Comparison of ENCODE assay signal across 22 mouse cellular contexts in genomic region chr3:35222251-35222650, GRCm38 (mm10).
DNase-seq lines count a peak whose midpoint lies in the region; ATAC-seq and TF ChIP-seq lines count a peak whose summit lies in the region.
"Had no signal": no experiment of that assay in that cellular context is flagged by ENCODE, and none has a peak within 500 bp of the region (broad histone marks: within the 10 kb centered on the region; RNA-seq: fewer than 3 reads in every experiment).

No protein-coding gene starts in this region.

- H3K4me1 ChIP-seq in hindbrain, postnatal 0 days (ENCODE audit: insufficient read depth, low read length): no peaks in the 10 kb centered on the region
- no peaks in the 10 kb centered on the region for H3K4me1 ChIP-seq in hindbrain, embryonic 11.5 days (replicated peaks; ENCODE audit: control insufficient read depth, insufficient read depth, low read length)
- H3K4me1 ChIP-seq in midbrain, postnatal 0 days (ENCODE audit: insufficient read depth, low read length): no peaks in the 10 kb centered on the region; the same call in 1 of the 2 replicates
- peaks cover 6% of the 10 kb centered on the region; the same call in 1 of the 2 replicates for H3K4me1 ChIP-seq in midbrain, embryonic 15.5 days
- H3K4me1 ChIP-seq: heart, embryonic 10.5 days; intestine, embryonic 15.5 days had no signal

- H3K4me3 ChIP-seq in hindbrain, postnatal 0 days (ENCODE audit: low read length): no peak overlapping the region
- no peak overlapping the region for H3K4me3 ChIP-seq in hindbrain, embryonic 11.5 days (ENCODE audit: low read depth, low read length)
- H3K4me3 ChIP-seq in midbrain, postnatal 0 days (ENCODE audit: low read depth, low read length): no peak overlapping the region
- no peak overlapping the region for H3K4me3 ChIP-seq in midbrain, embryonic 15.5 days
- H3K4me3 ChIP-seq: embryonic facial prominence, embryonic 15.5 days; erythroblast, embryonic 14.5 days; forebrain, embryonic 12.5 days; gastrocnemius, adult 2 months; heart, embryonic 10.5 days; hindbrain, embryonic 13.5 days; intestine, embryonic 15.5 days had no signal

- H3K9me3 ChIP-seq in hindbrain, postnatal 0 days (ENCODE audit: low read length): no peaks in the 10 kb centered on the region
- H3K9me3 ChIP-seq in hindbrain, embryonic 11.5 days (ENCODE audit: control insufficient read depth, low read length): no peaks in the 10 kb centered on the region
- no peaks in the 10 kb centered on the region for H3K9me3 ChIP-seq in midbrain, postnatal 0 days (ENCODE audit: low read length)
- no peaks in the 10 kb centered on the region for H3K9me3 ChIP-seq in midbrain, embryonic 15.5 days
- H3K9me3 ChIP-seq: embryonic facial prominence, embryonic 15.5 days; forebrain, embryonic 12.5 days; heart, embryonic 10.5 days; hindbrain, embryonic 13.5 days; intestine, embryonic 15.5 days had no signal

- no peak for TF ChIP-seq CTCF in hindbrain, postnatal 0 days (IDR thresholded peaks at IDR 0.05; ENCODE audit: low read depth)
- TF ChIP-seq CTCF in midbrain, postnatal 0 days (IDR thresholded peaks at IDR 0.05): no peak

- DNase-seq in embryo, embryonic 11 days: peak; percentile 22
- DNase-seq in embryo, embryonic 9.5 days (ENCODE audit: extremely low spot score): no peak
- DNase-seq in hindbrain, postnatal 0 days (ENCODE audit: low spot score): no peak
- no peak for DNase-seq in hindbrain, embryonic 11.5 days (ENCODE audit: low spot score)
- peak; percentile 44 for DNase-seq in midbrain, postnatal 0 days (ENCODE audit: low spot score)
- no peak for DNase-seq in c-Kit-positive CD71-positive TER-119-positive erythroid progenitor cells, embryonic 14.5 days (ENCODE audit: low spot score)
- DNase-seq: adrenal gland, adult 2 months; adrenal gland, postnatal 25 days; cerebellum, adult 11-12 months; cerebellum, adult 9-10 months; gastrocnemius, adult 2 months; gastrocnemius, postnatal 25 days; heart, postnatal 10 days; heart, postnatal 4 days; kidney, adult 18-20 months had no signal

- no peak overlapping the region for H3K9ac ChIP-seq in hindbrain, postnatal 0 days (replicated peaks; ENCODE audit: low read length)
- no peak overlapping the region for H3K9ac ChIP-seq in hindbrain, embryonic 11.5 days (ENCODE audit: low read depth, low read length)
- H3K9ac ChIP-seq in midbrain, postnatal 0 days (replicated peaks; ENCODE audit: low read length, poor library complexity, severe bottlenecking): no peak overlapping the region
- H3K9ac ChIP-seq in midbrain, embryonic 15.5 days: no peak overlapping the region
- H3K9ac ChIP-seq: embryonic facial prominence, embryonic 15.5 days; forebrain, embryonic 12.5 days; hindbrain, embryonic 13.5 days; intestine, embryonic 15.5 days had no signal

- WGBS in hindbrain, postnatal 0 days: 45% methylated on average over 2 of the region's 2 CpGs
- WGBS in hindbrain, embryonic 11.5 days: 78% methylated on average over 2 of the region's 2 CpGs
- 50% methylated on average over 2 of the region's 2 CpGs for WGBS in midbrain, postnatal 0 days
- 53% methylated on average over 2 of the region's 2 CpGs for WGBS in midbrain, embryonic 15.5 days

- no peak overlapping the region for H3K27ac ChIP-seq in hindbrain, postnatal 0 days
- no peak overlapping the region for H3K27ac ChIP-seq in hindbrain, embryonic 11.5 days (ENCODE audit: low read depth, low read length)
- H3K27ac ChIP-seq in midbrain, postnatal 0 days (ENCODE audit: low read depth, low read length): no peak overlapping the region
- H3K27ac ChIP-seq in midbrain, embryonic 15.5 days: no peak overlapping the region
- H3K27ac ChIP-seq: embryonic facial prominence, embryonic 15.5 days; forebrain, embryonic 12.5 days; gastrocnemius, adult 2 months; heart, embryonic 10.5 days; hindbrain, embryonic 13.5 days; intestine, embryonic 15.5 days had no signal

- H3K36me3 ChIP-seq in hindbrain, postnatal 0 days (ENCODE audit: insufficient read depth, low read length): no peaks in the 10 kb centered on the region
- H3K36me3 ChIP-seq in hindbrain, embryonic 11.5 days (ENCODE audit: control insufficient read depth, insufficient read depth, low read length): no peaks in the 10 kb centered on the region
- no peaks in the 10 kb centered on the region for H3K36me3 ChIP-seq in midbrain, postnatal 0 days (ENCODE audit: insufficient read depth, low read length)
- no peaks in the 10 kb centered on the region for H3K36me3 ChIP-seq in midbrain, embryonic 15.5 days (replicated peaks)
- H3K36me3 ChIP-seq: embryonic facial prominence, embryonic 15.5 days; forebrain, embryonic 12.5 days; heart, embryonic 10.5 days; hindbrain, embryonic 13.5 days; intestine, embryonic 15.5 days had no signal

- H3K27me3 ChIP-seq in hindbrain, postnatal 0 days (ENCODE audit: insufficient read depth, low read length): no peaks in the 10 kb centered on the region
- H3K27me3 ChIP-seq in hindbrain, embryonic 11.5 days (ENCODE audit: control insufficient read depth, insufficient read depth, low read length): no peaks in the 10 kb centered on the region
- H3K27me3 ChIP-seq in midbrain, postnatal 0 days (ENCODE audit: insufficient read depth, low read length): no peaks in the 10 kb centered on the region
- no peaks in the 10 kb centered on the region for H3K27me3 ChIP-seq in midbrain, embryonic 15.5 days (replicated peaks)
- H3K27me3 ChIP-seq: embryonic facial prominence, embryonic 15.5 days; hindbrain, embryonic 13.5 days; intestine, embryonic 15.5 days had no signal

- no peak overlapping the region for H3K4me2 ChIP-seq in hindbrain, postnatal 0 days (ENCODE audit: low read depth, low read length)
- H3K4me2 ChIP-seq in hindbrain, embryonic 11.5 days (replicated peaks; ENCODE audit: low read depth, low read length): no peak overlapping the region
- H3K4me2 ChIP-seq in midbrain, postnatal 0 days (ENCODE audit: low read depth, low read length, poor library complexity, severe bottlenecking): no peak overlapping the region
- no peak overlapping the region for H3K4me2 ChIP-seq in midbrain, embryonic 15.5 days
- H3K4me2 ChIP-seq: embryonic facial prominence, embryonic 15.5 days; forebrain, embryonic 12.5 days; hindbrain, embryonic 13.5 days; intestine, embryonic 15.5 days had no signal

- ATAC-seq in hindbrain, postnatal 0 days: peak; percentile 40; the same call in 1 of the 2 replicates
- ATAC-seq in hindbrain, embryonic 11.5 days (ENCODE audit: low FRiP score): no peak
- ATAC-seq in midbrain, postnatal 0 days (ENCODE audit: low FRiP score): no peak
- no peak for ATAC-seq in midbrain, embryonic 15.5 days (replicated peaks)
- ATAC-seq: intestine, embryonic 15.5 days had no signal

Comparison
In these comparisons a context has a peak if more than half of its experiments do, and no peak if none do; other contexts are left out.
1. DNase-seq: peak in embryo, embryonic 11 days (single experiment) and midbrain, postnatal 0 days (single experiment); none in embryo, embryonic 9.5 days (single experiment), hindbrain, postnatal 0 days (single experiment), hindbrain, embryonic 11.5 days (single experiment) and c-Kit-positive CD71-positive TER-119-positive erythroid progenitor cells, embryonic 14.5 days (single experiment).